Mouse (Mus musculus) liver, embryonic 16.5 days (tissue): ENCODE results near the gene Neurl1a. TPM values are rescaled to one million over a fixed set of nuclear protein-coding genes. Genes with fewer than 3 reads are reported as not detected.

ENCODE experiments used
- ATAC-seq: fragments of 200-750 bp; cut with Nextera tagmentation; 2 replicates; pipeline ENCODE4 v1.8.0; 2017; ENCODE audit warnings: low read depth, mild to moderate bottlenecking, moderate number of reproducible peaks, moderate library complexity
- H3K27ac ChIP-seq: fragments of 300-500 bp; sonication (generic); 2 replicates; pipeline ENCODE4 v1.5.1; 2014; ENCODE audit warnings: mild to moderate bottlenecking, low read length
- H3K27me3 ChIP-seq: fragments of 300-500 bp; sonication (generic); 2 replicates; pipeline ENCODE4 v1.6.1; 2014; ENCODE audit warnings: low read depth, low read length, mixed read lengths; ENCODE audit not compliant: control insufficient read depth, insufficient read depth
- H3K36me3 ChIP-seq: fragments of 300-500 bp; sonication (generic); 2 replicates; pipeline ENCODE4 v1.6.1; 2014; ENCODE audit warnings: mild to moderate bottlenecking; ENCODE audit not compliant: control insufficient read depth, insufficient read depth
- H3K4me1 ChIP-seq: fragments of 300-500 bp; sonication (generic); 2 replicates; pipeline ENCODE4 v1.6.1; 2014; ENCODE audit warnings: low read depth, low read length, mixed read lengths; ENCODE audit not compliant: control insufficient read depth
- H3K4me2 ChIP-seq: fragments of 300-500 bp; sonication (generic); 2 replicates; pipeline ENCODE4 v1.6.1; 2014; ENCODE audit warnings: low read depth, low read length, mixed read lengths
- H3K4me3 ChIP-seq: fragments of 300-500 bp; sonication (generic); 2 replicates; pipeline ENCODE4 v1.5.1; 2014; ENCODE audit warnings: low read depth, mild to moderate bottlenecking, low read length
- H3K9ac ChIP-seq: fragments of 300-500 bp; sonication (generic); 2 replicates; pipeline ENCODE4 v1.6.1; 2014; ENCODE audit warnings: low read depth, low read length
- H3K9me3 ChIP-seq: fragments of 300-500 bp; sonication (generic); replicated peaks from 2 replicates; pipeline ENCODE4 v1.6.1; 2016; ENCODE audit warnings: low read length; ENCODE audit not compliant: control insufficient read depth
- WGBS: fragments of 180-500 bp; shearing (Covaris S2); extraction: QIAGEN DNeasy Blood & Tissue Kit; methylation state at CpG from one replicate; pipeline ENCODE4 v1.1.7; 2014; ENCODE audit not compliant: insufficient replicate concordance; 5-methylcytosine and 5-hydroxymethylcytosine counted together
- polyA plus RNA-seq: library from polyadenylated mRNA; unstranded; fragments of >200 nt; fragmentation: Nextera tagmentation; extraction: Ambion mirVana; gene quantifications from 2 replicates; pipeline ENCODE4 v1.2.1, GENCODE M21; 2015

The Neurl1a gene
- polyA plus RNA-seq, 1 experiment from 2014 or later: 0.92 TPM

DNA sequence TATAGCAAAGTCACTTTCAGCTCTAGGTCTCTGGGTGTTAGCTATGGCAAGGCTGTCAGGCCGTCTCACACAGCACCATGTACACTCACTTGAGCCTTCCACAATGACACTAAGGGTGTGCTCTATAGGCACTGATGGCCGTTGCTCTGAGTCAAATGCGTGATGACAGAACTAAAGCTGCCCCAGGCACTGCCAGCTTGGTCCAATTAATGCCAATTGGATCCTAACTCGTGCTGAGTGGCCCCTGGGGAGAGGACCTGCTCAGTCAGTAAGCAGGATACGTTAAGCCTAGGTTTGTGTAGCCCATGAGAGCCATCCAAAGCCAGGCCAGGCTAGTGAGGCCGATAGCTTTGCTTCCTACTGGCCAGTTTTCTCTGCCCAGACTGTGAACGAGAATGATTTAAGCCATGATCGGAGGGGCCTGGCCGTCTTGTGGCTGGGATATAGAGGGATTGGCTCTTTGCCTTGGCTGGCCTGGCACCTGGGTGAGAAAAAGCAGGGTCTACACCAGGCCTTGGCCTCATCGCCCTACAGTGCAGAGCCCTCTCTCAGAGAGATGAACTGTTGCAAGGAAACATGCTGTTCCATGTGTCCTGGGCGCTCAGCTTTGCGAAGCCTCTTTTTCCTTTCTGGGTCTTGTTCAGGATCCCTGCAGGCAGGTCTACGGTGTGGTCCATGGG, 20.2 kb downstream of the Neurl1a start:
- no peaks in the 10 kb centered on the region for H3K36me3 ChIP-seq
- ATAC-seq: no peak
- H3K9ac ChIP-seq: no peak overlapping the region
- no peak overlapping the region for H3K27ac ChIP-seq
- no peaks in the 10 kb centered on the region for H3K27me3 ChIP-seq
- no peak overlapping the region for H3K4me3 ChIP-seq
- 69% methylated on average over 13 of the region's 13 CpGs for WGBS
- H3K4me2 ChIP-seq: no peak overlapping the region
- no peaks in the 10 kb centered on the region for H3K4me1 ChIP-seq
- H3K9me3 ChIP-seq: no peaks in the 10 kb centered on the region

DNA sequence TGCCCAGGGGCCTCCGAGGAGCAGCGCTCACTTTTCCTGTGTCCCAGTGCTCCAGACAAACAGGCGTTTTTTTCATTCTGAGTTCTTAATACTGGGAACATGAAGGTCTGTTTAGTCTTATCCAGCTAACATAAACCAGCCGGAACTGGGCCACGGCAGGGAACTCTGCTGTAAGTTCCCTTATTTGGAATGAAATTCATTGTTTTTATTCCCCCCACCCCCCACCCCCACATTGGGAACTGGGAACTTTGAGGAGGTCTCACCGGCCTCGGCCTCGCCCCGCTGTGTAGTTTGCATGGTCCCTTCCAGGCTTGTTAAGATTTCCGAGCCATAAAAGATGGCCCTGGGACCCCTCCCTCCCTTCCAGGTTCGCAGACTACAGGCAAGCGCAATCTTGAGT, 23.4 kb downstream of the Neurl1a start:
- Histone ChIP-seq H3K4me3 (no peak overlapping the region), H3K4me1 (no peaks in the 10 kb centered on the region), H3K36me3 (no peaks in the 10 kb centered on the region), H3K27me3 (no peaks in the 10 kb centered on the region), H3K4me2 (no peak overlapping the region), H3K9ac (no peak overlapping the region), H3K9me3 (no peaks in the 10 kb centered on the region), H3K27ac (no peak overlapping the region)
- no peak for ATAC-seq
- 61% methylated on average over 12 of the region's 12 CpGs for WGBS

DNA sequence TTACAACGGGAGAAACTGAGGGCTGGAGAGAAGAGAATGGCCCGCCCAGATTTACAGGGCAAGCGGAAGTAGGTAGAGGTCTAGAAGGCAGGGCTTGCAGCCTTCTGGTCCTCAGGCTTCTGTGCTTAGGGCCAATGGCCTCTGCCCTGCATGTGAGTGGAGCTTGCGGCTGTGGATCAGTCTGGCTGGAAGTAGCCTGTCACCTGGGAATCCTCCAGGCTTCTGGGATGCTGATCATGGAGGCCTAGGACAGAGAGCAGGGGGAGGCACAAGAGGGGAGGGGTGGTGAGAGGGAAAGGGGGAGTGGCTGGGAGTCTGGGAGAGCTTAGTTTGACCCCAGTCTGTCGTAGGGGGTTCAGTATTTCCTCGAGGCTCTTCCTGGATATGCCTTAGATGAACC, 23.8 kb downstream of the Neurl1a start:
- no peaks in the 10 kb centered on the region for H3K27me3 ChIP-seq
- ATAC-seq: no peak
- WGBS: 48% methylated on average over 6 of the region's 6 CpGs
- no peaks in the 10 kb centered on the region for H3K9me3 ChIP-seq
- H3K36me3 ChIP-seq: no peaks in the 10 kb centered on the region
- H3K4me2 ChIP-seq: no peak overlapping the region
- no peak overlapping the region for H3K9ac ChIP-seq
- H3K4me3 ChIP-seq: no peak overlapping the region
- H3K4me1 ChIP-seq: no peaks in the 10 kb centered on the region
- H3K27ac ChIP-seq: no peak overlapping the region

DNA sequence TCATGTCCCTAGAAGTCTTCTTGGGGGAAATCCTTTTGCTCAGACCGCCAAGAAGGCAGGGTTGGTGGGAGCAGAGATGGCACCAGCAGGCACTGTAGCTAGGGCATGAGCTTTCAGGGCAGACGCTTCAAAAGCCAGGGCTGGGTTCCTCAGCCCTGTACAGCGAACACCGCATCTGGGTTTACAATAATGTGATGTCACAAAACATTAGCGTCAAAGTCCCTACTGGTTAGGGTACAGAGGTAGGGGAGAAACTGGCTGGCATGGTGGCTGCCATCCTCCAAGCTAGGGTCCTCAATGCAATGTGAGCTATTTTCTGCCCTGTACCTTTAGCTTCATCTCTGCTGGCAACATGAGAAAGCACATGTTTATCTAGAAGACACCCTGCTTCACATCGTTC, 24.4 kb downstream of the Neurl1a start:
- Histone ChIP-seq H3K27me3 (no peaks in the 10 kb centered on the region), H3K4me2 (no peak overlapping the region), H3K27ac (no peak overlapping the region), H3K4me1 (no peaks in the 10 kb centered on the region), H3K9me3 (no peaks in the 10 kb centered on the region), H3K36me3 (no peaks in the 10 kb centered on the region), H3K4me3 (no peak overlapping the region), H3K9ac (no peak overlapping the region)
- no peak for ATAC-seq
- 66% methylated on average over 6 of the region's 6 CpGs for WGBS

DNA sequence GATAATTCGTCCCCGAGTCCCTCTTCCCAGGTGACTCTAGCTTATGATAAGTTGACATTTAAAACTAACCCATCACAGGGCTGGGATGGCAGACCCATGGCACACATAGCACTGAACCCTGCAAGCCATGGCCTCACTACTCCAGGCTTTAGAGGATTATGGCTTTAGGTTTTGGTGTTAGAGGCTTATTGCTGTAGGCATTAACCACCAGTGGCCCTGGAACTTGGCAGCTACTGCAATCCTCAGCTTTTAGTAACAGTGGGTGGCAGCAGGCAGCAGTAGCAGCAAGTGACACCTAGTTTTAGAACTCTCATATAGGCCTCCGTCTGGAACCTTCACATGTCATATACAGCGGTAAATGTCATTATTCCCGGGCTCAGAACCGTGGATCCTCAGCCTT, 26.0 kb downstream of the Neurl1a start:
- no peak overlapping the region for H3K4me2 ChIP-seq
- WGBS: 64% methylated on average over 6 of the region's 6 CpGs
- no peak overlapping the region for H3K4me3 ChIP-seq
- no peaks in the 10 kb centered on the region for H3K36me3 ChIP-seq
- no peak for ATAC-seq
- no peak overlapping the region for H3K27ac ChIP-seq
- no peaks in the 10 kb centered on the region for H3K4me1 ChIP-seq
- no peaks in the 10 kb centered on the region for H3K27me3 ChIP-seq
- H3K9ac ChIP-seq: no peak overlapping the region
- H3K9me3 ChIP-seq: no peaks in the 10 kb centered on the region

DNA sequence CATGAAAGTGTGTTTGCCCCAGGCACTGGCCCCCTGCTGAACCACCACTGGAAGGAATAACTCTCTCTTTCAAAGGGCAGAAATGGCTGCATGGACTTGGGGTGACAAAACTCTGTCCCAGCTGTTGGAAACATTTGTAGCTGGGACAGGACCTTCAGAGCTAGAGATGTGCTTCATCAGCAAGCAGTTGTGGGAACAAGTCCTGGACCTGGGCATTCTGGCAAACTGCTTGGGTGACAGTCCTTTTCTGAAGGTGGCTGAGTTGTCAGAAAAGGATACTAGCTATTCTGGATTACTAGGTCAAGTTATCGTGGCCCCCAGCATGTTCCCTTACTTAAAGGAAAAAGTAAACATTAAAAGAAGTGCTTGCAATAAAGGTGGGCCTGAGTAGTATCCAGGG, 27.5 kb downstream of the Neurl1a start:
- H3K9ac ChIP-seq: no peak overlapping the region
- H3K27me3 ChIP-seq: no peaks in the 10 kb centered on the region
- no peak for ATAC-seq
- H3K9me3 ChIP-seq: no peaks in the 10 kb centered on the region
- no peaks in the 10 kb centered on the region for H3K36me3 ChIP-seq
- no peak overlapping the region for H3K27ac ChIP-seq
- no peak overlapping the region for H3K4me2 ChIP-seq
- no peaks in the 10 kb centered on the region for H3K4me1 ChIP-seq
- WGBS: 39% methylated on average over 1 of the region's 1 CpGs
- H3K4me3 ChIP-seq: no peak overlapping the region

DNA sequence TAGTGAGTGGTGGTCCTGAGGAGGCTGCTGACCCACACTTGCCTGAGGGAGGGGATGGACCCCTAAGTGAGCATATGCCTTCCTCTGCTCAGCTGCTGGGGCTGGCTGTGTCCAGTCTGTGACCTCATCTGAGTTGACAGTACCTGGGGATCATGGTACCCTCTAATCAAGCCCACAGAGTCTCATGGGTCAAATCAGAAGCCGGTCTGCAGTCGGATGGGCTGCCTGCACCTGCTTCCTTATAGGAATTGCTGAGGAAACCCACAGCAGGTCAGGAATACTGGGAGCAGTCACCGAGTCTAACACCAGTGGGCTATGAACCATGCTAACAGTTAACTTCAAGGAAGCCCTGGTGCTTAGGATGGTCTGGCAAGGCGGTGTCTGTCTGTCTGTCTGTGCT, 31.8 kb downstream of the Neurl1a start:
- H3K4me3 ChIP-seq: no peak overlapping the region
- no peak overlapping the region for H3K9ac ChIP-seq
- H3K4me1 ChIP-seq: no peaks in the 10 kb centered on the region
- H3K27ac ChIP-seq: no peak overlapping the region
- no peak for ATAC-seq
- no peaks in the 10 kb centered on the region for H3K27me3 ChIP-seq
- 68% methylated on average over 4 of the region's 4 CpGs for WGBS
- no peaks in the 10 kb centered on the region for H3K36me3 ChIP-seq
- H3K4me2 ChIP-seq: no peak overlapping the region
- H3K9me3 ChIP-seq: no peaks in the 10 kb centered on the region

DNA sequence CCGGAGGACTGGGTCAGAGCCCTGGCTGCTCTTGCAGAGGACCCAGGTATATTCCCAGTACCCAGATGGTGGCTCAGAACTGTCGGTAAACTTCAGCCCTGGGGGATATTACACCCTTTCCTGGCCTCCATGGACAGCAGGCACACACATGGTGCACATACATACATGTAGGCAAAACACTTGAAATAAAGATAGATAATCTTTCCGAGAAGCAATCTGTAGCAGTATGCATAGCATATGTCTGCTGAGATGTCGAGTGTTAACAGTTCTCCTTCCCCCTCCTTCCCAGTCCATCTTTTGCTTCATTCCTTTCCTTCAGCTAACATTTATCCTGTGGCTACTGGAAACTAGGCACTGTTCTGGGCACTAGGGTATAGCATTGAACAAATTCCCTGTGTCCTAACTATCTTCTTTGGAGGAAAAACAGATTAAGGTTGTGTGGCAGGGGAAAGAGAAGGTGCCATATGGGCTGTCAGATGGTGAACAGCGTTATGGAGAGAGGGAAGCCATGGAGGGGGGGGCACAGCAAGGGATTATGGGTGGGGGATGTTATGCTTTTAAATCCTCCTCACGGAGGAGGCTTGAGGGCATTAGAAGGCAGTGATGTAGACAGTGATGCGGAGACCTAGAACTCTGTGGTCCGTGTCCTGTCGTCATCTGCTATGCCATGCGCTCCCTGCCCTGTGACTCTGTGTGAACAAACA, 33.1 kb downstream of the Neurl1a start:
- H3K4me2 ChIP-seq: no peak overlapping the region
- H3K9me3 ChIP-seq: no peaks in the 10 kb centered on the region
- H3K4me3 ChIP-seq: no peak overlapping the region
- no peaks in the 10 kb centered on the region for H3K27me3 ChIP-seq
- no peak overlapping the region for H3K27ac ChIP-seq
- no peak for ATAC-seq
- 65% methylated on average over 10 of the region's 10 CpGs for WGBS
- no peaks in the 10 kb centered on the region for H3K4me1 ChIP-seq
- H3K9ac ChIP-seq: no peak overlapping the region
- no peaks in the 10 kb centered on the region for H3K36me3 ChIP-seq

DNA sequence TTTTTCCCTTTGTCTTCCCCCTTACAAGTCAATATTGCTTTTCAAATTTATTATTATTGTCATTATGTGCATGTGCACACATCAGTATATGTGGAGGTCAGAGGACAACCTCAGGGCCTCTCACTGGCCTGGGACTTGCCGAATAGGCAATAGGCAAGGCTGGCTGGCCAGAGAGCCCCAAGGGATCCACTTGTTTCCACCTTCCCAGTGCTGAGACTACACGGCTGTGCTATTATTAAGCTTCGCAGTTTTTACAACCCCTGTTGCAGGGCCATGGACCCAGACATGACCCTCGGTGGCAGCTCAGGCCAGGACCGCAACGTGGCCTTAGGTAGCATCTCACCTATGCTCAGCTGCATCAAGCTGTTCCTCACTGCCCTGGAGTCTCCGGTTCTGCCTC, 33.8 kb downstream of the Neurl1a start:
- ATAC-seq: no peak
- Histone ChIP-seq H3K4me1 (no peaks in the 10 kb centered on the region), H3K27ac (no peak overlapping the region), H3K36me3 (no peaks in the 10 kb centered on the region), H3K4me3 (no peak overlapping the region), H3K27me3 (no peaks in the 10 kb centered on the region), H3K9me3 (no peaks in the 10 kb centered on the region), H3K4me2 (no peak overlapping the region), H3K9ac (no peak overlapping the region)
- 68% methylated on average over 7 of the region's 7 CpGs for WGBS
